Mouse (Mus musculus) intestine, postnatal 0 days (tissue): ENCODE measurements at regions not wholly inside any gene's neighbourhood (a gene's known extent, or its start where the extent isn't known, plus 50 kb on each side); places are given as distances from the start of the nearest gene placed in this dataset. TPM values are rescaled to one million over a fixed set of nuclear protein-coding genes. Genes with fewer than 3 reads are reported as not detected.

Source experiments
- ATAC-seq: fragments of 200-750 bp; cut with Nextera tagmentation; 2 replicates; pipeline ENCODE4 v1.8.0; 2017; ENCODE audit warnings: mild to moderate bottlenecking, moderate TSS enrichment, moderate library complexity
- H3K27ac ChIP-seq: fragments of 300-500 bp; sonication (generic); 2 replicates; pipeline ENCODE4 v1.5.1; 2014; ENCODE audit warnings: mild to moderate bottlenecking, low read depth, low read length, moderate library complexity
- H3K27me3 ChIP-seq: fragments of 300-500 bp; sonication (generic); replicated peaks from 2 replicates; pipeline ENCODE4 v1.6.1; 2014; ENCODE audit warnings: low read length, mixed read lengths; ENCODE audit not compliant: control insufficient read depth, insufficient read depth
- H3K36me3 ChIP-seq: fragments of 300-500 bp; sonication (generic); 2 replicates; pipeline ENCODE4 v1.6.1; 2014; ENCODE audit warnings: mild to moderate bottlenecking, moderate library complexity; ENCODE audit not compliant: control insufficient read depth, insufficient read depth
- H3K4me1 ChIP-seq: fragments of 300-500 bp; sonication (generic); replicated peaks from 2 replicates; pipeline ENCODE4 v1.6.1; 2014; ENCODE audit warnings: antibody characterized with exemption, low read length, mixed read lengths; ENCODE audit not compliant: control insufficient read depth, insufficient read depth
- H3K4me2 ChIP-seq: fragments of 300-500 bp; sonication (generic); replicated peaks from 2 replicates; pipeline ENCODE4 v1.6.1; 2014; ENCODE audit warnings: low read depth, mild to moderate bottlenecking, moderate library complexity
- H3K4me3 ChIP-seq: fragments of 300-500 bp; sonication (generic); 2 replicates; pipeline ENCODE4 v1.5.1; 2014; ENCODE audit warnings: low read depth, low read length
- H3K9ac ChIP-seq: fragments of 300-500 bp; sonication (generic); 2 replicates; pipeline ENCODE4 v1.6.1; 2014; ENCODE audit warnings: mild to moderate bottlenecking, low read depth, low read length
- H3K9me3 ChIP-seq: fragments of 300-500 bp; sonication (generic); 2 replicates; pipeline ENCODE4 v1.6.1; 2016; ENCODE audit warnings: mixed run types; ENCODE audit not compliant: control insufficient read depth
- CTCF ChIP-seq: sonication (generic); IDR thresholded peaks from 2 replicates; pipeline ENCODE4 v1.5.1; 2016; ENCODE audit warnings: low read depth, mild to moderate bottlenecking, control low read depth, antibody characterized with exemption, moderate library complexity
- WGBS: fragments of 180-500 bp; shearing (Covaris S2); extraction: QIAGEN DNeasy Blood & Tissue Kit; methylation state at CpG from one replicate; pipeline ENCODE4 v1.1.7; 2014; 5-methylcytosine and 5-hydroxymethylcytosine counted together
- microRNA-seq: library from miRNA; unstranded; fragments of <30 nt; microRNA quantifications from one replicate; pipeline ENCODE4, GENCODE M21; 2016

GRCm38 (mm10) chr11:64899587-64900278 lies 79.1 kb upstream of the Elac2 start:
- 70% methylated on average over 15 of the region's 15 CpGs for WGBS
- Histone ChIP-seq H3K4me3 (no peak overlapping the region), H3K4me2 (no peak overlapping the region), H3K4me1 (no peaks in the 10 kb centered on the region), H3K27me3 (no peaks in the 10 kb centered on the region), H3K36me3 (no peaks in the 10 kb centered on the region), H3K9me3 (no peaks in the 10 kb centered on the region), H3K9ac (no peak overlapping the region), H3K27ac (no peak overlapping the region)
- ATAC-seq, result no peak
- no peak for TF ChIP-seq CTCF

- Histone ChIP-seq H3K36me3 (no peaks in the 10 kb centered on the region), H3K4me1 (no peaks in the 10 kb centered on the region), H3K4me3 (no peak overlapping the region), H3K4me2 (no peak overlapping the region), H3K27me3 (no peaks in the 10 kb centered on the region), H3K27ac (no peak overlapping the region), H3K9ac (no peak overlapping the region), H3K9me3 (no peaks in the 10 kb centered on the region)
- no peak for ATAC-seq
- WGBS, result 42% methylated on average over 8 of the region's 8 CpGs
- no peak for TF ChIP-seq CTCF
Observed at GRCm38 (mm10) chr11:64916783-64917182, 62.1 kb upstream of the Elac2 start.

- no peak overlapping the region for H3K4me2 ChIP-seq
- TF ChIP-seq CTCF, result no peak
- no peaks in the 10 kb centered on the region for H3K27me3 ChIP-seq
- H3K9ac ChIP-seq, result no peak overlapping the region
- H3K27ac ChIP-seq, result no peak overlapping the region
- no peak for ATAC-seq
- H3K4me3 ChIP-seq, result no peak overlapping the region
- H3K9me3 ChIP-seq, result no peaks in the 10 kb centered on the region
- 65% methylated on average over 4 of the region's 4 CpGs for WGBS
- H3K36me3 ChIP-seq, result no peaks in the 10 kb centered on the region
- no peaks in the 10 kb centered on the region for H3K4me1 ChIP-seq
Observed at GRCm38 (mm10) chr11:64917301-64917700, 61.5 kb upstream of the Elac2 start.

- Histone ChIP-seq H3K27me3 (no peaks in the 10 kb centered on the region), H3K4me1 (no peaks in the 10 kb centered on the region), H3K36me3 (no peaks in the 10 kb centered on the region), H3K4me2 (no peak overlapping the region), H3K9ac (no peak overlapping the region), H3K27ac (no peak overlapping the region), H3K9me3 (no peaks in the 10 kb centered on the region), H3K4me3 (no peak overlapping the region)
- TF ChIP-seq CTCF, result no peak
- no peak for ATAC-seq
- 70% methylated on average over 2 of the region's 2 CpGs for WGBS
Observed at GRCm38 (mm10) chr11:64924989-64925388, 53.8 kb upstream of the Elac2 start.

DNA sequence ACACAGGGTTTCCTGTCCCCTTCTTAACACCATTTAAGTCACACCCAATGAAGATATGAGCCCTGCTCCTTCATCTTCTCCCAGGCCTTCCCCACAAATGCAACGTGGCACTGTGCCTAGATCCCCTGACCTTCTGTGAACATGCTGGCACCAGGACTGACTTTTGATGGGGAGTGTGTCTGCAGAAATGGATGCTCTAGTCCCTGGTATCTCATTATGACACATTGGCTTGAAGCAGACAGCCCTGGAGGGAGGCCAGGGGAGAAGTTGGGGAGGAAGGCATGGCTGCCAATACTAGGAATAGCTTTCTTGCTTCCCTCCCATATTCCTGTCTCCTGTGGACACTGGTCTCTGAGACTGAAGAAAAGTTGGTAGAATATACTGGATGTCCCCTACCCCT lies 52.9 kb upstream of the Elac2 start:
- no peak for TF ChIP-seq CTCF
- Histone ChIP-seq H3K27ac (no peak overlapping the region), H3K27me3 (no peaks in the 10 kb centered on the region), H3K4me3 (no peak overlapping the region), H3K36me3 (no peaks in the 10 kb centered on the region), H3K9ac (no peak overlapping the region), H3K4me1 (no peaks in the 10 kb centered on the region), H3K4me2 (no peak overlapping the region), H3K9me3 (no peaks in the 10 kb centered on the region)
- no peak for ATAC-seq
- WGBS, result 70% methylated on average over 1 of the region's 1 CpGs

Small RNA genes in the stretch of these regions (microRNA-seq; reads per million reads assigned to microRNA genes)
- not detected for gene Gm24275
